Mouse (Mus musculus) kidney, postnatal 14 days (tissue): ENCODE results near the gene Nin.

Experiments
- DNase-seq: peaks from one replicate; pipeline ENCODE4 v3.0.0; 2022; ENCODE audit warnings: mixed read lengths

Nin gene

GRCm38 (mm10) chr12:70118721-70119345 is 5.3 kb upstream of the Nin start:
- DNase-seq = no peak

- no peak for DNase-seq
Observed at GRCm38 (mm10) chr12:70117146-70117545, 3.6 kb upstream of the Nin start.

- no peak for DNase-seq
Observed at GRCm38 (mm10) chr12:70112090-70112383, 1.5 kb downstream of the Nin start.

- DNase-seq = peak; percentile 87
Observed at GRCm38 (mm10) chr12:70111367-70112089, 2.0 kb downstream of the Nin start.

GRCm38 (mm10) chr12:70111117-70111366 is 2.5 kb downstream of the Nin start:
- no peak for DNase-seq

- DNase-seq = no peak
Observed at GRCm38 (mm10) chr12:70110375-70111116, 3.0 kb downstream of the Nin start.

GRCm38 (mm10) chr12:70109921-70110320 is 3.6 kb downstream of the Nin start:
- DNase-seq = peak; percentile 40

- no peak for DNase-seq
Observed at GRCm38 (mm10) chr12:70108104-70108503, 5.4 kb downstream of the Nin start.

GRCm38 (mm10) chr12:70106508-70106907 is 7.0 kb downstream of the Nin start:
- no peak for DNase-seq

GRCm38 (mm10) chr12:70105885-70106284 is 7.6 kb downstream of the Nin start:
- DNase-seq = no peak

- DNase-seq = peak; percentile 75
Observed at GRCm38 (mm10) chr12:70104776-70105420, 8.6 kb downstream of the Nin start.

GRCm38 (mm10) chr12:70104199-70104598 is 9.3 kb downstream of the Nin start:
- peak; percentile 38 for DNase-seq

GRCm38 (mm10) chr12:70103257-70103656 is 10.3 kb downstream of the Nin start:
- DNase-seq = no peak

- DNase-seq = no peak
Observed at GRCm38 (mm10) chr12:70102426-70102825, 11.1 kb downstream of the Nin start.

GRCm38 (mm10) chr12:70101823-70102222 is 11.7 kb downstream of the Nin start:
- DNase-seq = no peak

GRCm38 (mm10) chr12:70097901-70098300 is 15.6 kb downstream of the Nin start:
- no peak for DNase-seq

- no peak for DNase-seq
Observed at GRCm38 (mm10) chr12:70097316-70097715, 16.2 kb downstream of the Nin start.

GRCm38 (mm10) chr12:70093266-70093893 is 20.1 kb downstream of the Nin start:
- DNase-seq = no peak

- DNase-seq = no peak
Observed at GRCm38 (mm10) chr12:70088297-70088696, 25.2 kb downstream of the Nin start.

GRCm38 (mm10) chr12:70085351-70085750 is 28.2 kb downstream of the Nin start:
- DNase-seq = no peak

- DNase-seq = no peak
Observed at GRCm38 (mm10) chr12:70084198-70084597, 29.3 kb downstream of the Nin start.

GRCm38 (mm10) chr12:70083737-70084136 is 29.8 kb downstream of the Nin start:
- no peak for DNase-seq

GRCm38 (mm10) chr12:70082935-70083532 is 30.5 kb downstream of the Nin start:
- no peak for DNase-seq
